Mouse (Mus musculus) megakaryocyte, adult 5-6 weeks (primary cell): ENCODE data around the gene Shc4. TPM values are rescaled to one million over a fixed set of nuclear protein-coding genes. Genes with fewer than 3 reads are reported as not detected.
A peak's percentile ranks its signal among the peaks of the same experiment; 100 is the strongest.

Experiments
- ATAC-seq: 2 replicates; pipeline ENCODE4 v1.8.0; 2016; ENCODE audit warnings: mild to moderate bottlenecking, inconsistent platforms; ENCODE audit not compliant: poor library complexity, severe bottlenecking
- total RNA-seq, 2 experiments: library from RNA; stranded (forward) in 1 of 2; stranded (reverse) in 1 of 2; fragments of 153-499, 151-499 nt in 1 of 2; fragments of 221-1000, 200-1000 nt in 1 of 2; gene quantifications; 2 replicates each; pipeline versions ENCODE4 v1.2.3 to v1.2.4; 2015 to 2017

The Shc4 gene
- total RNA-seq, 2 experiments from 2014 or later, result 0.07 to 0.13 TPM

DNA sequence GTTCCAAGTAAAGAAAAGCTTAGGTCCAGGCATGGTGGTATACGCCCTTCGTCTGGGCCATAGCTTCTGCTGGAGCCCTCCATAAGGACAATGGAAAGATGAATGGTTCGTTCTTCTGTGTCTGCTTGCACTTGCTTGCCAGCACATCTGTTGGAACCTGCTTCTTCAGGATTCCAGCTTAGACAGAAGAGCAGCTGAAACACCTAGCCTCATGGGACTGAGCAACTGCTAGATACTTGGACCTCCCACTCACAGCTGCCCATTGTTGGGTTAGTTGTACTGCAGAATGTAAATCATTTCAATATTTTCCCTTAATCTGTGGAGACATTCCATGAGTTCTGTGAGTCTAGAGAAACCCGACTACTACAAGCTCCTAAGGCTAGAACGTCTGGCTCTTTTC, 73.9 kb downstream of the Shc4 start:
- ATAC-seq, result no peak

DNA sequence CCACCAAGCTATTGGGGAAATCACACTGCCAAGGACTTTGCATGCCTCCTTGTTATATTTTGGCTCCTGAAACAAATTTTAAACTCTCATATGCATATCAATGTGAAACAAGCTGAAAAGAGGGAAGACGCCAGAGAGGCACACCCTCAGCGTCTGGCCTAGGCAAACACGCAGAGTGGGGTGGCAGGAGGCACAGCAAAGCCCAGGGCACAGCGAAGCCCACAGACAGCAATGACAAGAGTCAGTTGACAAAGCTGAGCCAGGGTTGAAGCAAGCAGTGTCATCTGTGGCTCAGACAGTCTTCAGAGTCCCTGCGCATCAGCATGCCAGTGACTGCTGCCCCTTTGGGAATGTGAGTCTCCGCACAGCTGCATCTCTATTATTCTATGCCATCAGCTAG, 79.0 kb downstream of the Shc4 start:
- ATAC-seq, result no peak

DNA sequence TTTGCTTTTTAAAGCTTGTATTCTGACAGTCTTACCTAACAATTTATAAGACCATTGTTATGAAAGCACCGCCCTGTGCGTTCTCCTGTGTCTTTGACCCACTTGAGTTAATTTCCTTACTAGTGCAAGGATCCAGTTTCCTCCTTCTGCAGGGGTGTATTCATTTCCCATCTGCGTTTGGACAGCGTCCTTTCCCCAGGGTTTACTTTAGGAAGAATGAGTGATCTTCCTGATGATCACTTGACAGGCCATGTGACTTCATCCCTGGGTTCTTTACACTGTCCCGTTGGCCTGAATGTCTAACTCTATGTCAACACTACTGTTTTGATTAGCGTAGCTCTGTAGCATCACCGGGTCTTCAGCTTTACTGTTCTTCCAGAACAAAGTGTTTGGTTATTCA, 86.6 kb downstream of the Shc4 start:
- ATAC-seq, result no peak

DNA sequence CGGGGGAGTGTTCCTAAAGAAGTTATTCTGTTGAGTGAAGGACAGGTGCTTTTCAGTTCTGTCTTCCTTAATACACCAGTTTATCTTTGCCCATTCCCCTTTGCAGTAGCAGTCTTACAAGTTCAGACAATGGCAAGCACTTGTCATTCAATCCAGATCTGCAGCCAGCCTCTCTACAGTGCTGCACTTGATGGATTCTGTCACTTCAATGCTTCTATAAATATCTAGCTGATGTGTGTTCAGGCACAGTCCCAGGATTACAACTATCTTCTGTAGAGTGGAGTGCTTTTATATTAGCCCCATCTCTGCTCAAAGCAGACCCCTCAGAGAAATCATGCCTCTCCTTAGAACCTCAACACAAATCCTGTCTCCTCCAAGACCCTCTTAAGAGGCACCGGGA, 93.9 kb downstream of the Shc4 start:
- no peak for ATAC-seq

DNA sequence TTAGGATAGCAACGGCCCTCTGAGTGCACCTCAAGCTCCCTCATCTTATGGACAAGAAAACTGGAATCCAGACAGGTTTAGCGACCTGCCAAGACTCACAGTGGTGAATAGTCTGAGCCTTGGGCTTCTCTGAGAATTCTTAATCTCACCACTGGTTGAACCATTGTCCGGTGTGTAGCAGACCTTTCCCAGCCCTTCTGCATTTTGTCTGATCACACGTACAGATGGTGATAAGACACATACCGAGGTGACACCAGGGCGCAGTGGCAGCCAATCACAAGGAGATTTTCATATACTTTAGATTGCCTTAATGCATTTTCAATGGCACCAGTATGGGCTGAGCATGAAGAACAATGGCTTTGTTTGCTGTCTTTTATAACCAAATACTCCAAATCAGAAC, 95.5 kb downstream of the Shc4 start:
- no peak for ATAC-seq

DNA sequence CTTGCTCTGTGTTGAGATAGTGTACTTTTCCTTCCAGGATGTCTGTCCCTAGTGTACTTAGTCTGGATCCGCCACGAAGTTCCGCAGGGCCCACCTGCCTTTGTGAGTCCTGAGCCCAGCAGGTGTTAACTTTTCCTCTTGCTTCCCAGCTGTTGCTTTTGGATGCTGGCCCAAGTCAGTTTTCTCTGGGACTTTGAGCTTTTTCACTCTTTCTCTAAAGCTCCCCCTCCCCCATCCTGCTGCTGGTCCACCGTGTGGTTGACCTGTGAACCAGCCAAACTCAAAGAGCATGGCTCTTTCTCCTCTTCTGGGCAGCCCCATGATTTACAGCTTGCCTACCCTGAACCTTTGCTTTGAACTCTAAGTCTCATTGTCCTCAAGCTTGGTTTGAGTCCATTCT, 97.4 kb downstream of the Shc4 start:
- no peak for ATAC-seq

DNA sequence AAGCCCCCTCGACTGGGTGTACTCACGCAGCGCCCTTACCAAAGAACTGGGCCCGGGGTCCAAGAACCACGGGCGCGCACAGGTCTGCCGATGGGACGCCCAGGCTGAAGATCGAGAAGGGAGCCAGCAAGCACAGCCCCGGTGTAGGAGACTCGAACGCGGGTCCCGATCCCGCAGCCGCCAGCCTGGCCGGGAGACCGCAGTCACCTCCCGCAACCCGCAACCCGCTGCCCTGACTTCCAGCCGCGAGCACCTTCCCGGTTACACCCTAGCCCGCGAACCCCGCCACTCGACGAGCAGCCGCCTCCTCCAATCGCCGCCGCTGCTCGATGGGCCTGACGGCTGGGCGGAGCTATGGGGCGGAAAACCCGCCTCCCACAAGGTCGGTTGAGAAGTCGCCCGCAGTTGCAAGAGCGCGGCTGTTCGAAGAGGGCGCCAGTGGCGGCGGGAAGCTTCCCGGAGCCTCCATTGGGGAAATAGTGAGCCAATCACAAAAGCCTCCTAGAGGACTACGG, 99.1 kb downstream of the Shc4 start, which contains the start of gene Cep152:
Cep152 (minus strand) TSS at position 277 of the 515 bp plus-strand sequence.
- ATAC-seq, result peak; percentile 98

DNA sequence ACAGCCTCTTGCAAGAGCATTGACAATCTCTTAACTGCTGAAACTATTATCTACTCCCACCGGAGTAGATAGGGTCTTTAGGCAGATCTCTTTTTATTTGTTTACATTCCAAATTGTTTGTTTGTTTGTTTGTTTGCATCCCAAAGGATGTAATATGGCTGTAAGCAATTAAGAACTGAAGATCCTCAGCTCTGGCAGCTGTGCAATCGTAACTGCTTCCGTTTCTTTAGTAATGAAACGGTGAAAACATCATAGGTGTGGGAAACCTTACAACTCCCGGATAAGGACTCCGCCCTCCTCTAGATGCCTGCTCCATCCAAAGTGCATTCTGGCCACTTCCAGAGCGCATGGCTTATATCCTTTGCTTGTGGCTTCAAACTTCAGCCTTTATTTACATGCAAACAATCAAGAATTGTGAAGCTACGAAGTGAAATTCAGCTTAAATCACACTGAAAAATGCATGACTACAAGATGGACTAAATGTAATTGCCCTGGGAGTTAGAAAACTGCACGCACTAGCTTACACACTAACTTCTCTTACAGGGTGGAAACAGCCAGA, 99.7 kb downstream of the Shc4 start:
- ATAC-seq, result no peak

DNA sequence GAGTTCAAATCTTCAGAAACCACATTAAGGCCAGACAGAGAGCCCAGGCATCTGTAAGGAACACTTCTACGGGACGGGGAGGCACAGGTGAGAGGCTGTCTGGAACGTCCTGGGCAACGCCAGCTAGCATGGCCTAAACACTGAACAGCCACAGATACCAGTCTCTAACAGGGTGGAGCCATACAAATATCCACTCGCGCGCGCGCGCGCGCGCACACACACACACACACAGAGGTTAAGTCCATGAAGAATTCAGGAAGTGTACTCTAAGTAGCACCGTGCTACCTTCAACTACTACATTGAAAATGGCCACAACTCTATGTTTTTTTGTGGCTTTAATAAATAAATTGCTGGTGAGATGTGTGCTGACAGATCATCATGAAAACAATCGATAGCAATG, 100.7 kb downstream of the Shc4 start:
- no peak for ATAC-seq

DNA sequence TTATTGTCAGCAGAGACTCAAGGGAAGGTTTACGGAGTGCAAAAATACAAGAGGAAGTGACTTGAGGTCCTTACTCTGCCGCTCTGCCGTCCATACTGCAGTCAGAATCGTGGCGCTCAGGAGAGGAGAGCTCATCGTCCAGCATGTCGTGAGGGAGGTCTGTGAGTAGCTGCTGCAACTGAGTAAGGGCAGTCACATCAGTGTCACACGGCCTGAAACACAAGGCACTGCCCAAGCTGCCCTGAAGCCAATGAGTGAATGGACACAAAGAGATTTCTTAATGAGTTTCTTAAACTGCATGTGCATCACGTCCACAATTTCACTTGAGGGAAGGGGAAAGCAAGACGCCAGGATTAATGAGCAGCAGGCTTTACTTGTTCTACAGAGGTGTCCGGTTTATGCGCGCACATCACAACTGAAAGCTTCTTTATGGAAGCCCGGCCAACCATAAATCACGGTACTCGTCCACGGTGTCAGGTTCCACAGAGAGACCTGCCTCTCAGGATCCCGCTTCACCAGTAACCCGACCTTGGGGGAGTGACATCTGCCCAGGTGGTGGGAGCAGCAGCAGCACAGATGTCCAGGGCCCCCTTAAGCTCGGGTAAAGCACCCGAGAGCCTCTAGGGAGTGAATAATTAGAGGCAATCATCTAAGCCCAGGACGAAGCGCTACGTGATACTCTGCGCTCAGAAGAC, 103.6 kb downstream of the Shc4 start:
- no peak for ATAC-seq

DNA sequence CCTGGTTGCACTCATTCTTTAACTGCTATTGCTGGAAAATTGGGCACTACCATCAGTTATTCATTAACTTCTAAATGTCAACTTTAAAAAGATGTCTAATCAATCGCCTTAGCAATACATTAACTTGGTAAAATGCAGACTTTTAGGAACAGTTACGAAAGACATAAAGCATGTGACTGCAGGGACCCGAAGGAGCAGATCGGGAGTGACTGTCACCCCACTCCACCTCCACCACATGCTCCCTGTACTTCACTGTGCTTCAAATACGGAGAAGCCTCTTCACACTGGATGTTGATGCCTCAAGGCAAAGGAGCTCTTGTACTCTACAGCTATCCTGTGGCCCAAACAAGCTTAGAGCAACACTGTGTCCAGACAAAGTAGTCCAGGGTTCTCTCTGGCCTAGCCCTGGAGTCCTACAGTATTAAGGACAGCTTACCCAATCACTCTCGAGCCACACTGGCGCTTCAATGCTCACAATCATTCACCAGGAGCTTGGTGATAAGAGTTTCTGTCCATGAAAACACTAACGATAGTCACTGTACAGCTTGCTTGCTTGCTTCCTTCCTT, 108.0 kb downstream of the Shc4 start:
- no peak for ATAC-seq

DNA sequence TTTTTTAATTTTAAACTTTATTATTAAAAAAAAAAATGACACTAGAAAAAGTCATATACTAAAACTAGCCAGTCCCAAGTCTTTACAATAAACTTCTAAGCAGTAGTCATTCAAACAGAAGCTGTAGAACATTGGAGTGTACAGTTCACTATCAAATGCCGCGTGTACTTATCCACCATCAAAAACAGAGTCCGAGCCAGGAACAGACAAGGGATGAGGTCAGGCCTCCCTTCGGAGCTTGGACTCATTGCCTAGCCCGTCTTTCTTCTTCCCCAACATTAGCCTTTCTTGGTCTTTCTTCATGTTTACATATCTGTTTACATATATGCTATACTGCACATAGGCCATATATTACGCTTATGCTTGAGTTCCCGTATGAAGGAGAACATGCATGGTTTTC, 108.5 kb downstream of the Shc4 start:
- no peak for ATAC-seq

DNA sequence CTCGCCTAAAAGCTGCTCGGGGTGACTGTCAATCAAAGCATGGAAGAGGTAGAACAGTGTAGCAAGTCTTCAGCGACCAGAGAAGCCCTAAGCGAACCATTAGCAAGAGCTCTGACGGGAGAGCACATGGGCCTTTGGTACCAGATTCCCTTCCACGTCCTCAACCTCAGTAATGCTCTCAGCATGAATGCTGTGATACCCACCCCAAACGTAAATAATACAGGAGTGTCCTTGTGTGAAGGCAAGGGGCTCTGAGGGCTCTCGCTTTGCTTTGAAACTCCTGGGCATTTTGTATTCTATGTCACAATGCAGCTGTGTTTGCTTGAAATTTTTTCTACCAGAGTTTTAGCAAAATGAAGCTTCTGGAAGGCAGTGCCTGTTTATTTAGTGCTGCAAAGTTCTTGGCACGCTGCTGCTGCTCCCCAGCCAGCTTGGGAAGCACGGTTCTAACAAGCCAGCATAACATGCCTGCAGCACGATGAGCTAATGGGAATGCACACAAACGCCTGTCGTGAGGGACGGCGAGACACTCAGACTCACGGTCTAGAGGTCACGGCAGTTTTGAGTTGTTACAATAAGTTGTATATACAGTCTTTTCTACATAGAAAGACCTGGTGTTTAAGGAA, 117.6 kb downstream of the Shc4 start:
- ATAC-seq, result no peak

DNA sequence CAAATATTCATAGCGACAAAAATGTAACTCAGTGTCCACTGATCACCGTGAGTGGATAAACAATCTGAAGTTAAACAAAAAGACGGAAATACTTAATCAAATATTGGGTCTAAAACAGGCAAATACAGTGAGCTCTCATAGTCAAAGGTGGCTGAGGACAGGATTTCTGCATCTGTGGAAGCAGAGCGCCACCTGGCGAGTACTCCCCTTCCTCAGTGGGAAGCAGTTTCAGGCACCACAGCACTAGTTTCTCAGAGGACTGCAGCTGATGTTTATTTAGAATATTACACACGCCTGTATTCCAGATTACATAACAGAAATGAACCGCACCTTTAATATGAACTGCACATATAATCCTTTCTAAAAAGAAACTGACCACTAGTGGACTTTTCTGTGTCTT, 119.3 kb downstream of the Shc4 start:
- ATAC-seq, result peak; percentile 63; the same call in 1 of the 2 replicates

DNA sequence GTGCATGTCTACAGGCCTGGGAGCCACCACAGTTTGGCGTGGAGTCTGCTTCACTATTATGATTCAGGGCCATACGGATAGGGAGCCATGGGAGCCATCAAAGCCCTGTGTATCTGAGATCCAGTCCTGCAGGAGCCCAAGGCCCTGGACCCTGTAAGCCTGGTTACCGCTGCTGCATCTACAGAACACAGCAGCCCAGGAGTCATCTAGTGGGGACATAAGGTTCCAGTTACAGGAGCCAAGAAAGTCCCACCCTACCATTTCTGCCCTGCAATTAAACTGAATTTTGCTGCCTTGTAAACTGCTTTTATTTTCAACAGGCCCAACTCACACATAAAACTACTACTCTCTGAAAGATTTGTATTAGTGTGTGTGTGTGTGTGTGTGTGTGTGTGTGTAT, 121.0 kb downstream of the Shc4 start:
- no peak for ATAC-seq

DNA sequence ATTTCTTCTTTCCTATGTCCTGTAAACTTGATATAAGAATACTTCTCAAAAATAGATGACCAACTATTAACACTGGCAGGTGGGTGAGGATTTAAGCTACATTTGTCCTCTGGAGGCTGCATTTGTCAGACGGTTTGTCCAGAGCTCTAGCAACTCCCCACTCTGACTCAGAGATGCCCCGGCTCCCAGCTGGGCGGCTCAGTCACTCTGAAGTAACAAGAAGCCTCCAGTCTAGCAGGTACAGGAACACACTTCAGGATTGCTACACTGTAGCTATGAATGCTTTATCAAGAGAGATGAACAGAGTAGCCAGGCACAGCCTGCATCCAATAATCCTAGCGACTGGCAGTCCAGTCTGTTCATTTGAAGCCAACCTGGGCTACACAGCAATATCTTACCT, 125.0 kb downstream of the Shc4 start:
- ATAC-seq, result no peak

DNA sequence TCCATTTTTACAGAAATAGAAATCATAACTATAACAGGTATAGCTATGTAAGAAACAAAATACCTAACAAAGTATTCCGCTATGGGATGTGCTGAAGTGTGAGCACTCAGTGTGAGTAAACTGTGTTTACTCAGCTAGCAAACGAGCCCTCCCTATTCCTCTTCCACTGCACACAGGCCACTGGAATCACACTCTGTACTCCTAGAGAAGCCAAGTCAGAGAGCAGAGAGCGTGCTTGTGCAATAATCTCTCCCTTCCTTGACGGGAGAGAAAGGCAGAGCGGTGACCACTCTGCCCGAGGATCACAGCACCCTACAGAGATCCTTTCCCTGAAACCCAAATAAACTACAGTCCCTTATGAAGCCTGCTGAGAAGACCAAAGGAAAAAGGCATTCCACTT, 125.7 kb downstream of the Shc4 start:
- no peak for ATAC-seq

DNA sequence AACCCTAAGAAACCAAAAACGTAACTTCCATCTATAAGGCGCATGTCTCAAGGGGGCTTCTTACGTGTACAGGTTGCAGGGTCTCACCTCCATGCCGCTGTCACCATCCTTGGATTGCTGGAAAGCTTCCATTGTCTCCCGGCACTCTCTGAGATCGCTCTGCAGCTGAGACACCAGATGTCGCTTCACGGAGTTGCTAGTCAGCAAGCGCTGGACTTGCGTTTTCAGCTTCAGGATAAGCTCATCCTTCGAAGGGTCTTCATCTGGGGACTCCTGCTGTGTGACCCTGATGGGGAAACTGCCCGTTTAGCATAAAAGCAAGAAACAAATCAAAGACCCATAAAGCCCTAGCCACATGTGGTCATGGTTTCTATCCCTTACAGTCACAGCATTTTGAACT, 129.2 kb downstream of the Shc4 start:
- no peak for ATAC-seq

DNA sequence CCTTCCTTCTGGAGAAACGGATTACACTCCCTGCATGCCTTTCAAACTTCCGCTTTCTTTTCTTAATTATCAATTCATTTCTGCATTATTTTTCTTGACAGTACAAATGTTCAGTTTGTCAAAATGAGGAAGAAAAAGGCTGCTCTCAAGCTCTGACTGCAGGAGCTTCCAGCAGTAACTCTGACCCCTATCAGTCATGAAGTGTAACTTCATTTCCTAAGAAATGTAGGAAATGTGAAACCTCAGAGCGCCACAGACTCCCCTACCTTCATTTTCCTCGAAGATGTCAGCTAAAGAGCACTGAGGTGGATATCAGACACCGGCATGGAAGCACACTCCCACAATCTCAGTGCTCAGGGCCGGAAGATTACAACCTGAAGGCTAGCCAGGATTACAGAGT, 129.9 kb downstream of the Shc4 start:
- ATAC-seq, result peak; percentile 51

DNA sequence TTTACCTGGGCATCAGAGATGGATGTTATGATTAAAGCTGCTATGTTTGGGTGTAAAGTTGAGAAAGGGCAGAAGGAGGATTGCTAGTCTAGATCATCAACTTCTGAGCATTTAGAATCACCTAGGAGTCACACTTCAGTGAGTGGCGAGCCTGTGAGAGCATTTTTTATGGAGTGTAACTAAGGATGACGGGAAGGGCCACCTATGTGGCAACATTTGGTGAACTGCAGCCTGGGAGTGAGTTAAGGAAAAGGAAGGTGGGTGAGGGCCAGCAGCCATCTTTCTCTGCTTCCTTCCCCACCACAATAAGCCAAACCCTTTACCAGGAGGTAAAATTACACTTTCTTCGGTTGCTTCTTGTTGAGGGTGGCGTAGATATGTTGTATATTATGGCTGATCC, 132.1 kb downstream of the Shc4 start:
- ATAC-seq, result no peak

DNA sequence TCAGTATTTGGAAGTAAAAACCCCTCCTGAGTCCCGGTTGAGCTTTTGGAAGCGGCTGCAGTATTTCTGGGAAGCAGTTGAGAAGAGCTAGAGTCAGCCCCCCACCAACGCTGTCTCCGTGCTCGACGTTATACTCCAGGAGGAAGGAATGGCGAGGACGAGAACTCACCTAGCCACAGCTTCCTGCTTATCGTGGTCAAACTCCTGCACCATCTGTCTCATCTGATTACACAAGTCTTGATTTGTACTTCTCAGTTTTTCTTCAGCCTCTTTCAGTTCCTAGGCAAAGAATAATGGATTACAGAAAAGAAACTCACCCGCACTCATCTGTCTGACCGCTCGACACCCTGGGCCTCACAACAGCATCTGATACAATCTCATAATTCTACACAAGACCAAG, 134.7 kb downstream of the Shc4 start:
- peak; percentile 86 for ATAC-seq

DNA sequence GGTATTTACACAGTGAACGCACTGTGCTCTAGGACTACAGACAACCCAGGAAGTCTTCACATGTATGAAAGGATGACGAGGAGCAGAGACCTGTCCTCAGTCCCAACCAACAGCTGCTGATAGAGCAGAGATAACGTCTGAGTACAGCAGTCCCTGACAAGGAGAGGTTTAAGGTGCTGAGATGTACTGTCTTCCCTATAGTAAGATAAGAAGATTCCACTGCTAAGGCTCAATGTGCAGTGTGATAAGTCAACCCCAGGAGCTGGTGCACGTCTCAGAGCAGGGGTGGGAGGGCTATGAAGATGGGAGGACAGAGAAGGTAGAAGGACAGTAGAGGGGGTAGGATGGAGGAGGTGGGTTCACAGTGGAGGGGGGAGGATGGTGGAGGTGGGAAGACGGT, 142.9 kb downstream of the Shc4 start:
- no peak for ATAC-seq
